Comparison of ENCODE assay signal across 9 mouse cellular contexts in genomic region chr12:104419136-104419462, GRCm38 (mm10). TPM values are rescaled to one million over a fixed set of nuclear protein-coding genes. Genes with fewer than 3 reads are reported as not detected.
DNase-seq lines count a peak whose midpoint lies in the region; ATAC-seq and TF ChIP-seq lines count a peak whose summit lies in the region.
"Had no signal": no experiment of that assay in that cellular context is flagged by ENCODE, and none has a peak within 500 bp of the region (broad histone marks: within the 10 kb centered on the region; RNA-seq: fewer than 3 reads in every experiment).

No protein-coding gene starts in this region.

- H3K27ac ChIP-seq in testis, adult 2 months (ENCODE audit: control insufficient read depth, insufficient read depth, low read depth, low read length), result no peak overlapping the region
- H3K27ac ChIP-seq in embryonic facial prominence, embryonic 12.5 days, result no peak overlapping the region
- H3K27ac ChIP-seq in limb, embryonic 12.5 days, result no peak overlapping the region

- peak; percentile 23; the same call in 1 of the 2 replicates for ATAC-seq in embryonic facial prominence, embryonic 12.5 days (ENCODE audit: insufficient number of reproducible peaks, insufficient read depth, low FRiP score, low TSS enrichment)
- ATAC-seq in limb, embryonic 12.5 days (ENCODE audit: insufficient number of reproducible peaks, insufficient read depth, low FRiP score, low TSS enrichment, low read depth), result peak; percentile 24; the same call in 1 of the 2 replicates

- H3K9ac ChIP-seq in embryonic facial prominence, embryonic 12.5 days, result no peak overlapping the region
- H3K9ac ChIP-seq in limb, embryonic 12.5 days (replicated peaks), result no peak overlapping the region

- H3K4me1 ChIP-seq in testis, adult 2 months (ENCODE audit: control insufficient read depth, insufficient read depth, low read length), result peaks cover 4% of the 10 kb centered on the region
- no peaks in the 10 kb centered on the region for H3K4me1 ChIP-seq in embryonic facial prominence, embryonic 12.5 days
- peaks cover 16% of the 10 kb centered on the region for H3K4me1 ChIP-seq in limb, embryonic 12.5 days (replicated peaks)

- no peak for TF ChIP-seq POLR2A in testis, adult 2 months (IDR thresholded peaks at IDR 0.05; ENCODE audit: control insufficient read depth, low read depth, low read length)

- WGBS in embryonic facial prominence, embryonic 12.5 days, result 7% methylated on average over 2 of the region's 2 CpGs
- 15% methylated on average over 2 of the region's 2 CpGs for WGBS in limb, embryonic 12.5 days

- no peaks in the 10 kb centered on the region for H3K36me3 ChIP-seq in testis, adult 2 months (ENCODE audit: control insufficient read depth, insufficient read depth, low read length)
- H3K36me3 ChIP-seq in embryonic facial prominence, embryonic 12.5 days, result no peaks in the 10 kb centered on the region
- H3K36me3 ChIP-seq in limb, embryonic 12.5 days, result no peaks in the 10 kb centered on the region

- H3K9me3 ChIP-seq in embryonic facial prominence, embryonic 12.5 days, result no peaks in the 10 kb centered on the region
- H3K9me3 ChIP-seq in limb, embryonic 12.5 days, result no peaks in the 10 kb centered on the region

- peak; percentile 89; the same call in 1 of the 2 replicates for TF ChIP-seq CTCF in testis, adult 2 months (IDR thresholded peaks at IDR 0.05; ENCODE audit: control insufficient read depth, insufficient read depth, insufficient replicate concordance, low read depth, low read length)

- H3K4me3 ChIP-seq in testis, adult 2 months (ENCODE audit: control insufficient read depth, low read depth, low read length), result no peak overlapping the region
- no peak overlapping the region for H3K4me3 ChIP-seq in embryonic facial prominence, embryonic 12.5 days
- H3K4me3 ChIP-seq in limb, embryonic 12.5 days (replicated peaks), result no peak overlapping the region
- H3K4me3 ChIP-seq: erythroblast, embryonic 14.5 days had no signal

- DNase-seq in testis, postnatal 14 days (ENCODE audit: low spot score), result no peak
- DNase-seq in urinary bladder, postnatal 10 days (ENCODE audit: low spot score), result no peak
- no peak for DNase-seq in ovary, postnatal 14 days (ENCODE audit: low spot score)
- DNase-seq in ovary, adult 18-20 months (ENCODE audit: low spot score), result no peak
- DNase-seq in adrenal gland, adult 2 months, result no peak

- H3K27me3 ChIP-seq in testis, adult 2 months (ENCODE audit: control insufficient read depth, insufficient read depth, low read length), result no peaks in the 10 kb centered on the region
- peaks cover 3% of the 10 kb centered on the region; the same call in 1 of the 2 replicates for H3K27me3 ChIP-seq in embryonic facial prominence, embryonic 12.5 days
- H3K27me3 ChIP-seq in limb, embryonic 12.5 days, result no peaks in the 10 kb centered on the region

- H3K4me2 ChIP-seq in embryonic facial prominence, embryonic 12.5 days (replicated peaks), result no peak overlapping the region
- H3K4me2 ChIP-seq in limb, embryonic 12.5 days, result no peak overlapping the region

RNA-seq across cellular contexts. Expression of gene Serpina3n, which starts 12.6 kb away (rescaled TPM):
- 4.4 and 8.8 TPM in 2 replicates for polyA plus RNA-seq in testis, adult 2 months (2012; rRNA removed)
- polyA plus RNA-seq in embryonic facial prominence, embryonic 12.5 days (2016; fragmentation: Nextera tagmentation; extraction: Ambion mirVana), result 0.18 TPM in 1 of 2 replicates, not detected in the other
- not detected in 2 replicates for polyA plus RNA-seq in limb, embryonic 12.5 days (2016; fragmentation: Nextera tagmentation; extraction: Ambion mirVana)
- total RNA-seq in adrenal gland, adult 2 months (2021), result 10 to 100 TPM in 1 of 2 experiments, 1 to 10 TPM in 1; 8.2 to 21.9 TPM
- polyA plus RNA-seq in adrenal gland, adult 2 months (2012; rRNA removed), result 14.3 and 14.4 TPM in 2 replicates
- polyA plus RNA-seq: erythroblast, embryonic 14.5 days had no signal

RNA-seq across cellular contexts. Expression of gene Gsc, which starts 54.0 kb away (rescaled TPM):
- 2.0 and 2.2 TPM in 2 replicates for polyA plus RNA-seq in testis, adult 2 months (2012; rRNA removed)
- polyA plus RNA-seq in embryonic facial prominence, embryonic 12.5 days (2016; fragmentation: Nextera tagmentation; extraction: Ambion mirVana), result 47.2 and 64.8 TPM in 2 replicates
- 29.0 and 32.3 TPM in 2 replicates for polyA plus RNA-seq in limb, embryonic 12.5 days (2016; fragmentation: Nextera tagmentation; extraction: Ambion mirVana)
- total RNA-seq in adrenal gland, adult 2 months (2021), result not detected
- polyA plus RNA-seq in adrenal gland, adult 2 months (2012; rRNA removed), result 0.08 and 0.32 TPM in 2 replicates
- polyA plus RNA-seq: erythroblast, embryonic 14.5 days had no signal
